Mouse (Mus musculus) forebrain, postnatal 0 days (tissue): Measurements from ENCODE around the gene Mlana. TPM values are rescaled to one million over a fixed set of nuclear protein-coding genes. Genes with fewer than 3 reads are reported as not detected.

Source experiments
- ATAC-seq: fragments of 200-750 bp; cut with Nextera tagmentation; 2 replicates; pipeline ENCODE4 v1.8.0; 2017; ENCODE audit warnings: mild to moderate bottlenecking, moderate library complexity
- DNase-seq: peaks from one replicate; pipeline ENCODE4 v3.0.0-alpha.2; 2015
- H3K27ac ChIP-seq: fragments of 300-500 bp; sonication (generic); 2 replicates; pipeline ENCODE4 v1.5.1; 2014; ENCODE audit warnings: low read depth, mild to moderate bottlenecking, antibody characterized with exemption, low read length, moderate library complexity, mixed read lengths
- H3K27me3 ChIP-seq: fragments of 300-500 bp; sonication (generic); 2 replicates; pipeline ENCODE4 v1.6.1; 2014; ENCODE audit warnings: mild to moderate bottlenecking, low read length, mixed read lengths; ENCODE audit not compliant: insufficient read depth
- H3K36me3 ChIP-seq: fragments of 300-500 bp; sonication (generic); 2 replicates; pipeline ENCODE4 v1.6.1; 2014; ENCODE audit warnings: mild to moderate bottlenecking, moderate library complexity; ENCODE audit not compliant: insufficient read depth
- H3K4me1 ChIP-seq: fragments of 300-500 bp; sonication (generic); 2 replicates; pipeline ENCODE4 v1.6.1; 2014; ENCODE audit warnings: antibody characterized with exemption; ENCODE audit not compliant: insufficient read depth
- H3K4me2 ChIP-seq: fragments of 300-500 bp; sonication (generic); 2 replicates; pipeline ENCODE4 v1.6.1; 2014; ENCODE audit warnings: low read depth, mild to moderate bottlenecking, moderate library complexity
- H3K4me3 ChIP-seq: fragments of 300-500 bp; sonication (generic); 2 replicates; pipeline ENCODE4 v1.5.1; 2014; ENCODE audit warnings: low read depth, low read length, mixed read lengths
- H3K9ac ChIP-seq: fragments of 300-500 bp; sonication (generic); 2 replicates; pipeline ENCODE4 v1.6.1; 2014; ENCODE audit warnings: mild to moderate bottlenecking
- H3K9me3 ChIP-seq: fragments of 300-500 bp; sonication (generic); 2 replicates; pipeline ENCODE4 v1.6.1; 2016; ENCODE audit warnings: low read length
- CTCF ChIP-seq: sonication (generic); IDR thresholded peaks from 2 replicates; pipeline ENCODE4 v1.5.1; 2016; ENCODE audit warnings: antibody characterized with exemption, control low read depth, low read depth
- WGBS: fragments of 180-500 bp; shearing (Covaris S2); extraction: QIAGEN DNeasy Blood & Tissue Kit; methylation state at CpG from one replicate; pipeline ENCODE4 v1.1.7; 2014; 5-methylcytosine and 5-hydroxymethylcytosine counted together
- polyA plus RNA-seq: library from polyadenylated mRNA; unstranded; fragments of >200 nt; fragmentation: Nextera tagmentation; extraction: Ambion mirVana; gene quantifications from 2 replicates; pipeline ENCODE4 v1.2.1, GENCODE M21; 2015
- total RNA-seq: library from RNA; depleted of rRNA; stranded (reverse); fragments of >200 nt; gene quantifications from 2 replicates; pipeline ENCODE4 v1.2.3, GENCODE M21; 2014

Gene Mlana
- total and polyA plus RNA-seq, 2 experiments from 2014 or later = not detected

GRCm38 (mm10) chr19:29664934-29665333 is 32.7 kb upstream of the Mlana start:
- Histone ChIP-seq H3K27me3 (no peaks in the 10 kb centered on the region), H3K36me3 (no peaks in the 10 kb centered on the region), H3K9ac (no peak overlapping the region), H3K9me3 (no peaks in the 10 kb centered on the region), H3K4me1 (no peaks in the 10 kb centered on the region), H3K4me2 (no peak overlapping the region), H3K27ac (no peak overlapping the region), H3K4me3 (no peak overlapping the region)
- DNase-seq (no peak), ATAC-seq (no peak)
- 81% methylated on average over 5 of the region's 5 CpGs for WGBS
- TF ChIP-seq CTCF = no peak

GRCm38 (mm10) chr19:29666164-29666563 is 31.5 kb upstream of the Mlana start:
- no peaks in the 10 kb centered on the region for H3K27me3 ChIP-seq
- H3K9me3 ChIP-seq = no peaks in the 10 kb centered on the region
- no peaks in the 10 kb centered on the region for H3K4me1 ChIP-seq
- H3K36me3 ChIP-seq = no peaks in the 10 kb centered on the region
- no peak for TF ChIP-seq CTCF
- H3K4me2 ChIP-seq = no peak overlapping the region
- whole genome bisulfite sequencing = 88% methylated on average over 4 of the region's 4 CpGs
- ATAC-seq (no peak), DNase-seq (no peak)
- no peak overlapping the region for H3K4me3 ChIP-seq
- no peak overlapping the region for H3K27ac ChIP-seq
- no peak overlapping the region for H3K9ac ChIP-seq

DNA sequence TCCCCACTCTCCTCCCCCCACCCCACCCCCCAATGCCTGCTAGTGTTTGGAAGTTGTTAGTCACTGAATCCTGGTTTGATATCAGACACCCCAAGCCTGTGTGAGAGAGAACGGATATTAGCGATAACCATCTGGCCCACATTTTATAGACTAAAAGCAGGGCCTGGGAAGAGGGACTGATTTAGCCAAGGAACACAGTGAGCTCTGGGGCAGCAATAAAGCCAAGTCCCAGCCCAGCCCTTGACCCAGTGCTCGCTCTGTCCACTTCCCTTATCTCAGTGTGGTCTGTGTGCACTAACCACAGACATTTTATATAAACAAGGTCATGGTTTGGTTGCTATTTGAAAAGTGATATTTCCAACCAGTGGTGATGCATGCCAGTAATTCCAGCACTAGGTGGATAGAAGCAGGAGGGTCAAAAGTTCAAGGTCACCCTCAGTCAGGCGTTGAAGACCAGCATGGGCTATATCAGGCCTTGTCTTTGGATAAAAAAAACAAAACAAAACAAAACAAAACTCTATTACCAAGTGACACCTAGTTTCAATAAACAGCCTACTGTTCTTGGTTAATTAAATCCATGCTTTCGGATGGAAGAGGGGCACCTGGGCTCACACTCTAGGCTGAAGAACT is 30.5 kb upstream of the Mlana start:
- 84% methylated on average over 5 of the region's 5 CpGs for WGBS
- H3K4me1 ChIP-seq = no peaks in the 10 kb centered on the region

DNA sequence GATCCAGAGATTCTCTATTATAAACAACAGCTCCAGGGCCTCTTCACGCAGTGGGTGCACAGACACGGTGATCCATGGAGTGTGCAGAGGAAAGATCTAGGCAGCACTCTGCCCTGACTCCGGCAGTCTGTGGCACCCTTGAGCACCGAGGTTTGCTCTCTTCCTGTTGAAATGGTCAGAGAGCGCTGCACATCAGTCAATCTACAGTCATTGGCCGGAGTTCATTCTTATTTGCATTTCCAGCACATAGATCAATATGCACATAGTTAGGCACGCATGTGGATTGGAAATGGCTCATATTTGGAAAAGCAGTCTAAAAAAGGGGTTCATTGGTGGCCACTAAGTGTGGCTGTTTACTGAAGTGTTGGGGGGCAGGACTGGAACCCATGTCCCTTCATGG is 29.5 kb upstream of the Mlana start:
- no peak overlapping the region for H3K27ac ChIP-seq
- ATAC-seq (no peak), DNase-seq (no peak)
- no peaks in the 10 kb centered on the region for H3K9me3 ChIP-seq
- H3K4me2 ChIP-seq = no peak overlapping the region
- H3K4me3 ChIP-seq = no peak overlapping the region
- 90% methylated on average over 7 of the region's 7 CpGs for WGBS
- H3K4me1 ChIP-seq = no peaks in the 10 kb centered on the region
- H3K27me3 ChIP-seq = no peaks in the 10 kb centered on the region
- no peaks in the 10 kb centered on the region for H3K36me3 ChIP-seq
- H3K9ac ChIP-seq = no peak overlapping the region
- no peak for TF ChIP-seq CTCF

More for the DNA sequence above, 30.5 kb upstream of the Mlana start:
- H3K27ac ChIP-seq = no peak overlapping the region
- ATAC-seq (no peak), DNase-seq (no peak)
- H3K27me3 ChIP-seq = no peaks in the 10 kb centered on the region
- no peaks in the 10 kb centered on the region for H3K9me3 ChIP-seq
- no peak overlapping the region for H3K9ac ChIP-seq
- no peaks in the 10 kb centered on the region for H3K36me3 ChIP-seq
- no peak overlapping the region for H3K4me2 ChIP-seq
- TF ChIP-seq CTCF = no peak
- H3K4me3 ChIP-seq = no peak overlapping the region

GRCm38 (mm10) chr19:29670247-29670646 is 27.4 kb upstream of the Mlana start:
- WGBS = 90% methylated on average over 6 of the region's 6 CpGs
- Histone ChIP-seq H3K9ac (no peak overlapping the region), H3K27me3 (no peaks in the 10 kb centered on the region), H3K36me3 (no peaks in the 10 kb centered on the region), H3K4me3 (no peak overlapping the region), H3K9me3 (no peaks in the 10 kb centered on the region), H3K4me2 (no peak overlapping the region), H3K4me1 (no peaks in the 10 kb centered on the region), H3K27ac (no peak overlapping the region)
- no peak for ATAC-seq
- DNase-seq = no peak
- TF ChIP-seq CTCF = no peak

DNA sequence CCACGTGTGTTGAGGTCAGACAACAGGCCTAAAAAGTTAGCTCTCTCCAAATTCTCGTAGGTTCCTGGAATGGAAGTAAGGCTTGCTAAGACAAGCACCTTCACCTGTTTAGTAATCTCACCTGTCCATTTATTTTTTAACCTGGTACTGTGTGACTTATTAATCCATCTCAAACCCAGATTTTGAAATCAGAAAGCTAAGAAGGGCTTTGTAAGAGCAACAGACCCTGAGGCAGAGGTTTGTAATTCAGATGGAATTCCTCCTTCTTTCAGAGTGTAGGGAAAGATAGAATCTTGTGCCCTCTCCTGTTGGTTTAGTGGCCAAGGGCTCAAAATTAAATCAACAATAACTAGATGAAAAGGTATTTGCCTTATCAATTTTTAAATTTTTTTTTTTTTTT is 26.5 kb upstream of the Mlana start:
- H3K4me2 ChIP-seq = no peak overlapping the region
- no peak overlapping the region for H3K27ac ChIP-seq
- DNase-seq = no peak
- H3K36me3 ChIP-seq = no peaks in the 10 kb centered on the region
- no peak for TF ChIP-seq CTCF
- H3K9me3 ChIP-seq = no peaks in the 10 kb centered on the region
- H3K4me3 ChIP-seq = no peak overlapping the region
- no peak overlapping the region for H3K9ac ChIP-seq
- no peak for ATAC-seq
- H3K4me1 ChIP-seq = no peaks in the 10 kb centered on the region
- H3K27me3 ChIP-seq = no peaks in the 10 kb centered on the region
- 88% methylated on average over 2 of the region's 2 CpGs for WGBS

- no peak for DNase-seq
- H3K4me3 ChIP-seq = no peak overlapping the region
- WGBS = 93% methylated on average over 13 of the region's 13 CpGs
- ATAC-seq = no peak
- no peaks in the 10 kb centered on the region for H3K36me3 ChIP-seq
- H3K27ac ChIP-seq = no peak overlapping the region
- no peaks in the 10 kb centered on the region for H3K9me3 ChIP-seq
- no peak overlapping the region for H3K4me2 ChIP-seq
- no peak overlapping the region for H3K9ac ChIP-seq
- TF ChIP-seq CTCF = no peak
- no peaks in the 10 kb centered on the region for H3K4me1 ChIP-seq
- no peaks in the 10 kb centered on the region for H3K27me3 ChIP-seq
These were observed 25.0 kb upstream of the Mlana start for GRCm38 (mm10) chr19:29672660-29673059.
